Mouse (Mus musculus) left cerebral cortex, adult 2 months (tissue): ENCODE results near the gene Dock9. TPM values are rescaled to one million over a fixed set of nuclear protein-coding genes. Genes with fewer than 3 reads are reported as not detected.
A peak's percentile ranks its signal among the peaks of the same experiment; 100 is the strongest.
"Not testable (repeated sequence)": the region's sequence is repeated elsewhere in the genome, so short reads cannot be mapped to it uniquely, and the experiment has no call there.

Experiments
- DNase-seq, 2 experiments: peaks; one replicate each; pipeline ENCODE4 v3.0.0; 2021 to 2022; ENCODE audit warnings: low spot score in 2 of 2, mixed read lengths in 1 of 2; ENCODE audit errors: extremely low spot score in 1 of 2
- H3K27ac ChIP-seq: fragments of 200-600 bp; 2 replicates; pipeline ENCODE4 v1.8.1; 2022
- H3K4me3 ChIP-seq: fragments of 200-600 bp; 2 replicates; pipeline ENCODE4 v1.8.1; 2022
- CTCF ChIP-seq: fragments of 200-600 bp; IDR thresholded peaks from 2 replicates; pipeline ENCODE4 v1.8.1; 2022; ENCODE audit warnings: antibody characterized with exemption, mild to moderate bottlenecking, moderate library complexity
- intact Hi-C: fragments of 180-260 bp; cut with DNase I; formaldehyde crosslinking; loops from one replicate; pipeline ENCODE4 v1.15.1; 2025
- total RNA-seq, 2 experiments: library from RNA; stranded (reverse); gene quantifications; 2 replicates each; pipeline ENCODE4 v1.2.3; 2021

Gene Dock9
- total RNA-seq, 2 experiments from 2014 or later: 87.1 to 91.6 TPM

DNA sequence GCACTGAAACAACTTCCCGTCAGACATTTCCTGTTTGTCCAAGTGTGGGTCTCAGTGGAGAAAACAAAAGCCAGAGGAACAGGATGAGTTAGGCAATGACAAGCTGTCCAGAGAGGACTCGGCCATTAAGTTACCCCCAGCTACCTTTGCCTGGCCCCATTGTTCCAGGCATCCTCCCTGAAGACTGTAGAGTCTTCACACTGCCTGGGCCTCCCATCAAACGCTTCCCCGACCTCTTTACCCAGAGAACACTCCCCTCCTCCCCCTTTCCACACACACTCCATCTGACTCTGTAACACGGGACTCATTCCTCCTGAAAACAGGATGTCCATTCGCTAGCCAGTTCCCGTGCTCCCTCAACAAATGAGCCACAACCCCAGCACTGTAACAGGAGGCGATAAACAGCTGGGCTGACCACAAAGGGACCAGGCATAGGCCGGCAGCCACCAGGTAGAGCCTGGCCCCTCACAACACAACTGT lies 149.0 kb downstream of the Dock9 start:
- intact Hi-C loops: no loop called here
- peak overlapping the region; percentile 40 for H3K27ac ChIP-seq
- TF ChIP-seq CTCF: no peak

DNA sequence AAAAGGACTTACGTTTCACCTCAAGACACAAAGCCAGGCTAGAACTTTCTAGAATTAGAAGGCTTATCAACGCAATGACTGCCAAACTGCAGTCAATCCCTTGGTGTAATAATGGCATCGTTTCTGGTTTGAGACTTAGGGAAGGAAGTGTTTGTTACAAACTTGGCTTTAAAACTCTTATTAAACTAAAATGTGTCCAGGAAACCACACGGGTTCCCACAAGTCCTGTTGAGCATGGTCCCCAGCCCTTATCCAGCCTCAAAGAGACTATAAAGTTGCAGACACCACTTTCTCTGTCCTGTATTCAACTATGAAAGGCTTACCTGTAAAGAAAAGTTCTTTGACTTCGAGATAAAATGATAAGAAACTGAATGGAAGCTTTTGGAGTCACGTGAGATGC lies 149.9 kb downstream of the Dock9 start:
- peak overlapping the region; percentile 40 for H3K27ac ChIP-seq
- DNase-seq: no peak
- intact Hi-C loops: no loop called here
- no peak overlapping the region for H3K4me3 ChIP-seq
- no peak for TF ChIP-seq CTCF

More for the DNA sequence above, 149.0 kb downstream of the Dock9 start:
- DNase-seq: no peak
- H3K4me3 ChIP-seq: no peak overlapping the region

DNA sequence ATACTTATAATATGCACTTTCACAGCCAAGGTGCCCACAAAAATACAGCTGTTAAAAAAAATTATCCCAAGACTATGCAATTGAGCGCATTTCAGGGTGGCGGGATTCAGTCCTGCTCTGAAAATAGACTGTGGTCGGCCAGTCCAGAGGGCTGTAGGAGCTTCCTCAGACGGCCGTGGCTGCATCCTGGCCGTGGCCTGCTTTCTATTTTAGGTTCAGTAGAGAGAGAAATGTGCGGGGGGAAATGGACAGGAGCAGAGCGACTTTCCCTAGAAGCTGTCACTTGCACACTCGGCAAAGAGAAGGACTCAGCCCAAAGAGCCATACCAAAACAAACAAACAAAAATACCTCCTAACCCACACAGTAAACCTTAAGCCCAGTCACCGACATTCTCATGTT lies 151.0 kb downstream of the Dock9 start:
- peak overlapping the region; percentile 24; the same call in 1 of the 2 replicates for H3K27ac ChIP-seq
- intact Hi-C loops: no loop called here
- no peak for TF ChIP-seq CTCF
- no peak for DNase-seq
- H3K4me3 ChIP-seq: no peak overlapping the region

DNA sequence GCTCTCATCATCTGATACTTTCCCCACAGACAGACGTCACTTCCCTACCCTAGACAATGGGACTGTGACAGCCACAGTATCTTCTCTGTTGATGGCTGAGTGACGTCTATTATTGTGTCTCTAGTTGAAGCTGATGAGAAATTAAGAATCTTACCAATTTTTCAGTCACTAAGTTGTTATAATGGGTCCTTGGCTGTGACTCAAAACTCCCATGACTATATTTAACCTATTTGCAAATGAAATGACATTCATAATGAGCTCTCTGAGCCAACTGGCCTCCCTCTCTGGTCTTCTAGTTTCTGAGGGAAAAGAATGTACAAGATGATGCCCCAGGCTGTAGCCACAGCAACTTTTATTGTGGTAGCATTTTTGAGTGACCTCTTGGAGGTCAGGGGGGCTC lies 153.3 kb downstream of the Dock9 start:
- Histone ChIP-seq H3K4me3 (no peak overlapping the region), H3K27ac (no peak overlapping the region)
- intact Hi-C loops: no loop called here
- no peak for TF ChIP-seq CTCF
- no peak for DNase-seq

DNA sequence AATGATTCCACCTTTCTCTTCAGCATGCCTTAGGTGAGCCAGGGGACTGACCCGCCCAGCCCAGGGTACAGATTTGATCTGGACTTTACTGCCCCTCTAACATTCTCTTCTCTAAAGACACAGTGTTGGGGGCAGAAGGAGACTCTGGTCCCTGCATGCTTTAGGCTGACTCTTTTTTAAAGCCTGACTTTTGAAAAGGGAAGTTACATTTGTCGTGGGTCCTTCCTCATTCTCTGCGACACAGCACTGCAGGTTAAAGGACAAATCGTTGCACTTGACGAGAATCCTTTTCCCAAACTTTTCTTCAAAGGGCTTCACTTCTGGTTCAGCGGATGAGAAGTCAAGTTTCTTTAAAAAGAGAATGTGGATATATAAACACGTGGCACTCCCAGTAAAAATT lies 156.4 kb downstream of the Dock9 start:
- intact Hi-C loops: no loop called here
- Histone ChIP-seq H3K27ac (no peak overlapping the region), H3K4me3 (no peak overlapping the region)
- TF ChIP-seq CTCF: no peak
- no peak for DNase-seq

DNA sequence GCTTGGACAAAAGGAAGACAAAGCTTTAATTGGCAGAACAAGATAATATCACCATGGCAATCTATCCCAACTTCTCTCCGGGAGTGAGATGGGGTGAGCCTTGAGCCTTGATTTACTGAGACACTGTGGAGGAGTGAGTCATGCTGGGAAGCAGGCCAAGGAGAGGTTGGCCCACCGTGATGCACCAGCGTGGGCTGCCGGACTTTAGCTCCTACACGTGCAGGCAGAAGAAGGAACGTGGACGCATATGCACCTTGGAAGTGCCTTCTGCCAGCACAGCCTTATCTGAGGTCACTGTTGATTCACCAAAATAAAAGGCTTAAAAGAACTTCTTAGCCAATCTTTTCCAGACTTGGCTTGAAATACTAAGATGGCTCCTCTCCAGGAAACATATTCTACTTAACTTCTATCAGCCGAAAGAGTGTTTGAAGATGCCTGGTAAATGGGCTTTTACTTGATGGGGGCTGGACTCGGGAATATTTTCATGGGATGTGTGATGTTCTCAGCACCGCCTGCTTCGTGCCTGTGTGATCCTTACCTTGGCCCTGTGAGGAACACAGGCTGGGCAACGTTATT lies 160.6 kb downstream of the Dock9 start:
- intact Hi-C loops: loop anchor here (5.0 kb wide), 1 partner anchor 100 kb away; no protein-coding TSS in a partner anchor

DNA sequence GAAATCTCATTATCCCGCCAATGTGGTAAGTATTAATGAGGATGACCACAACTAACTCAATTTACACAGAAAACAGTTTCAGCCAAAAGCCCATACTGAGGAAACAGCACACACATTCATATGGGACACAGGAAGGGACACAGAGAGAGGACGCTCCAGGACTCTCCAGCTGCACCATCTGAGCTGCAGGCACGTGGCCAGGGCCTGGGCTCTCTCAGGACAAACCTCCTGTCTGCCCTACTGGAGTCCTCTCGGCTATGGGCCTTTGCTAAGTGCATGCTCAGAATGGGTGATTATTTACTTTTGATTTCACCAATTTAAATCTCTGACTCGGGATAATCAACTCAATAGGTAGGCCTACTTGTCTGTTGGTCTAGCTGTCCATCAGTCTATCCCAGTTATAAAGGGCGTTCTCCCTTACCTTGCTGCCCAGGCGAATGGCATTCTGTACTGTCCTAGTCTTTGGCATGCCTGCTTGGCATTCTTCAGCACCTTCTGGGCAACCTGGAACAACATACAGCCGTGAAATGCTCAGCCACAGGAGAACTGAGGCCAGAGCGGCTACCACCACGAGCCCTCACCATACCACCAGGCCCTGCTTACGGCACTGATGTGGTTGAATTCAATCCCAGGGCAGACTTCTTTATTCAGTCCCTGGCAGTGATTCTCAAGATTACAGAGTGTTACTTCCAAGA lies 162.8 kb downstream of the Dock9 start:
- TF ChIP-seq CTCF: no peak
- Histone ChIP-seq H3K4me3 (no peak overlapping the region), H3K27ac (no peak overlapping the region)
- DNase-seq: no peak
- intact Hi-C loops: loop anchor here (5.0 kb wide), 1 partner anchor 102 kb away; no protein-coding TSS in a partner anchor

More for the DNA sequence above, 160.6 kb downstream of the Dock9 start:
- DNase-seq: peak; percentile 27 to 55
- Histone ChIP-seq H3K27ac (no peak overlapping the region), H3K4me3 (no peak overlapping the region)
- no peak for TF ChIP-seq CTCF

DNA sequence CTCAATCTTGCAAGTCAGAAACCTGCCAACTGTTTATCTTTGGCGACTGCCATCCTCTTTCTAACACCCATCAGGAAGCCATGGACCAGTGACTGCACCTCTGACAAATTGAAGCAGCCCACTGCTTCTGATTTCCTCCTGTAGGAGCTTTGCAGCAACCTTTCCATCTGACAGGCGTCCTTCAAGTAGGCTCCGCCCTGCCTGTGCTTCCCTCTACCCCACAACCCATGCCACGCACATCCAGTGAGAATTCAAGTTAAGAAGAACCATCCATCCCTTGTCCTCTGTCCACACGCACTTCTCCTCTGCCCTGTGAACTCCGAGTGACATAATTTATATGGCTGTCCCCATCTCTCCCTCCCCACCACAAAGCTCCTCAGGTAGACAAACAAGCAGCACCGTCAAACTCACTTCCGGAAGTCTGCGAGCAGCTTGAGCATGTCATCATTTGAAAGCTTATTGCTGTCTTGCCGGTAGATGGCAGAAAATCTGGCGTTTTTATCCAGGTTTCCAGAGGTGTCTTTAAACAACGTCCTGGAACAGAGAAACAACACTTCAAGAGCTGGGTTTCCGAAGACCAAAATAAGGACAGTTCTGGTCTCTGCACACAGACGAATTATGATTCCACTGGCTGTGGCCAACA lies 163.4 kb downstream of the Dock9 start:
- intact Hi-C loops: no loop called here
- Histone ChIP-seq H3K27ac (no peak overlapping the region), H3K4me3 (no peak overlapping the region)
- DNase-seq: no peak
- TF ChIP-seq CTCF: peak; percentile 37

DNA sequence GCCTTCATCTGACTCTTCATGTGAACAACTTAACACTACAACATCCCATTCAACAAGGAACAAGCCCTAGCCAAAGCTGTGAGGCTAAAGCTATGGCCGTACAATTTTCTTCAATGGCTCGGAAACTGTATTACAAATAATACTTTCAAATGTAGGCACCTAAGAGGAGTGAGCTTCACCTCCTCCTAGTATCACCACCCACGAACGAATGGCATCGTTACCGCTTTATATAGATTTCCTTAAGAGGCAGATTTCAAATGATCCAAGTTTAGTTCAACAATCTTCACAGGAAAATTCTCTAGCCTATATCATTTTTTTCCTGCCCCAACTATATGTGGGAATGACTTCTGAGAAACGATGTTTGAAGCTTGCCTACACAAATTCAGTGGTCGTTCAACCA lies 165.7 kb downstream of the Dock9 start:
- intact Hi-C loops: no loop called here
- no peak for TF ChIP-seq CTCF
- no peak overlapping the region for H3K27ac ChIP-seq
- no peak for DNase-seq
- H3K4me3 ChIP-seq: no peak overlapping the region

DNA sequence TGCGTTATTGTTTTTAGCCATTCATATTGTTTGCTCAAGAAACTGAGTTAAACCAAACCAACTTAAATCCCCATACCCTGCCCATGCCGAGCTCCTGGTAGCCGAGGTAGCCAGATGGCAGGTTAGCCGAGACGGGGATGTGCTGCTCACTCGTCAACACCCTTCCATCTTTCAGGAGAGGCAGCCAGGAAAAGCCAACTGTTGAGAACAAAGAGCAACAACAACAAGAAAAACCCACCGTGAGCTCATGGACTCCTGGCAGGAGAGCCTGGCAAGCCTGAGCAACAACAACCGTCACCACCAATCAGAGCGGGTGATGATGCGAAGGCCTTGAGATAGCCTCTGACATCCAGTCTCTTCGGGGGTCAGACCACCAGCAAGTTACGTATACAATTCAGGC lies 170.9 kb downstream of the Dock9 start:
- Histone ChIP-seq H3K27ac (no peak overlapping the region), H3K4me3 (no peak overlapping the region)
- no peak for TF ChIP-seq CTCF
- DNase-seq: no peak
- intact Hi-C loops: no loop called here

DNA sequence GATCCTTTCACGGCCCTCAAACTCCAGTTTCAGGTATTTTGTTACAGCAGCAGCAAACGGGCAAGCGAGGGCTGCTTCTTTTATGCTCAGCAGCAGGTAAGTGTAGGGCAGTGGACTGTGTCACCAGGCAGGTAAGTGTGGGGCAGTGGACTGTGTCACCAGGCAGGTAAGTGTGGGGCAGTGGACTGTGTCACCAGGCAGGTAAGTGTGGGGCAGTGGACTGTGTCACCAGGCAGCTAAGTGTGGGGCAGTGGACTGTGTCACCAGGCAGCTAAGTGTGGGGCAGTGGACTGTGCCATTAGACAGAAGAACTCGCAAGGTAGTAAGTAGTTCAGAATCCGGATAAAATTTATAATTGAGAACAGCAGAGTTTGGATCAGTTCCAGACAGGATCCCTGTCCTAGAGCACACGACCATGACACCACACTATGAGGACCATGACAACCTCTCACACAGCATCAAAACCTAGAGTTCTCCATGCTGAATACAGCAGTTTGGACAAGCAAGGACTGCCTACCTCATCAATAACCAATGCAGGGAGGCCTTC lies 173.6 kb downstream of the Dock9 start:
- DNase-seq, intact Hi-C loops, H3K4me3 ChIP-seq, H3K27ac ChIP-seq: not testable (repeated sequence)

DNA sequence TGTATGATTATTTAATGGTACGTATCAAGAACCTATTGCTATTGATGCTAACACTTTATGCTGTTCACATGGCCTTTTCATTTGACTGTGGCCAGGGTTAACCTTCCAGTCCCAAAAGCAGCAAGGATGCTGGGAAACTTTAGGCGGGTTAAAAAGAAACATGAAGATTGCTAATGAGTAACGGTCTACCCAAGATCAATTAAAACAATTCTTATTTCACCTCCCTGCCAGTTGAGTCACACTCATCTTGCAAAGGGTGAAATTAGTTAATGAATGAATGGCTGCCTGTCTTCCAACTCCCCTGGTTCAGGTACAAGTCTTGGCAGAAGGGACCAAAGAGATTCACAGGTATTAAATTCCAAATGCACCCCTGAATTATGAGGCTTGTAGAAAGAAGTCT lies 175.8 kb downstream of the Dock9 start:
- H3K4me3 ChIP-seq: no peak overlapping the region
- H3K27ac ChIP-seq: no peak overlapping the region

More for the DNA sequence above, 175.8 kb downstream of the Dock9 start:
- DNase-seq: no peak
- no peak for TF ChIP-seq CTCF
- intact Hi-C loops: no loop called here
